9 mouse cellular contexts compared by ENCODE assay signal in the genomic region with DNA sequence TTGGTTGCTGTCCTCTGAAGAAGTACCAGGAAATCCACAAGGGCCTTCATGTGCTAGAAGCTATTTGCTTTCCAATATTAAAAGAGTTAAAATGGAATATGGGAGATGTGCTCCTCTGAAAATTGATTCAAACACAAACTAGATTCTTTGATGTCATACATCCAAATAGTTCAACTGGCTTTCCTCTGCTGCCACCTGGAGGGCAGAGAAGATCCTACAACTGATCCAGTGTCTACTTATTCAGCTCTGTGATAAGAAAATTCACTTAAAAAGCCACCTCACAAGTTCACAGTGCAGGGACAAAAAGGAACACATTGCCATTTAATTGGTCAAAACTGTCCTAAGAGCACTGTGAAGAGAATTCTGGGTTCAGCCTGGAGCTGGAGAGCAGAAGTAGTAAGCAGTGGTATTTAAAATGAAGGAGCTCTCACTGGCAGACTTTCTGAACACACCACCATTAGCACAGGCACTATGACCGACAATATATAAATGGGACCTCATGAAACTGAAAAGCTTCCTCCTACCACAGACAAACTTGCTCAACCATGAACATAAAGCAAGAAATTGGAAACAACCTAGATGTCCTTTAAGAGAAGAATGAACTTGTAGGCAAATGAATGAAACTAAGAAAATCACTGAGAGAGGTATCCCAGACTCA.
DNase-seq lines count a peak whose midpoint lies in the region; ATAC-seq and TF ChIP-seq lines count a peak whose summit lies in the region.
"Had no signal": no experiment of that assay in that cellular context is flagged by ENCODE, and none has a peak within 500 bp of the region (broad histone marks: within the 10 kb centered on the region; RNA-seq: fewer than 3 reads in every experiment).

No protein-coding gene starts in this region.

- TF ChIP-seq POLR2A in heart, adult 2 months (IDR thresholded peaks at IDR 0.05; ENCODE audit: insufficient read depth, low read depth, low read length), result no peak

- H3K36me3 ChIP-seq in heart, adult 2 months (ENCODE audit: control insufficient read depth, insufficient read depth, low read length), result peaks cover 13% of the 10 kb centered on the region
- 0 out of 2 replicates have a peak, but pooled peaks cover 2% of the 10 kb centered on the region for H3K36me3 ChIP-seq in heart, embryonic 11.5 days (ENCODE audit: control insufficient read depth, insufficient read depth, low read length)

- TF ChIP-seq EP300 in heart, adult 2 months (IDR thresholded peaks at IDR 0.05; ENCODE audit: insufficient read depth, low read depth, low read length), result no peak

- ATAC-seq in heart, embryonic 11.5 days (replicated peaks; ENCODE audit: insufficient number of reproducible peaks, low FRiP score, low TSS enrichment), result no peak
- peak; percentile 59; the same call in 1 of the 2 replicates for ATAC-seq in granulocyte monocyte progenitor cell, adult 5-6 weeks (replicated peaks; ENCODE audit: poor library complexity, severe bottlenecking)
- ATAC-seq in megakaryocyte-erythroid progenitor cell, adult 5-6 weeks (replicated peaks; ENCODE audit: low FRiP score, low TSS enrichment, poor library complexity, severe bottlenecking), result peak; percentile 71

- H3K4me1 ChIP-seq in heart, adult 2 months (ENCODE audit: control insufficient read depth, insufficient read depth, low read length), result no peaks in the 10 kb centered on the region; the same call in 1 of the 2 replicates
- peaks cover 4% of the 10 kb centered on the region; the same call in 1 of the 2 replicates for H3K4me1 ChIP-seq in heart, embryonic 11.5 days (ENCODE audit: control insufficient read depth, insufficient read depth, low read length)
- H3K4me1 ChIP-seq: midbrain, embryonic 12.5 days had no signal

- DNase-seq in heart, adult 2 months, result peak; percentile 46 to 78
- peak; percentile 20 for DNase-seq in WW6 (ENCODE audit: low read depth, low spot score)
- DNase-seq in cerebellum, postnatal 36 days, result peak; percentile 87 to 95
- DNase-seq in layer of hippocampus, postnatal 25 days (ENCODE audit: extremely low spot score in 1 of 2, low spot score in 1 of 2), result peak; percentile 56 to 94
- peak; percentile 69 to 87 for DNase-seq in spleen, postnatal 10 days (ENCODE audit: low spot score in 2 of 2)

- intact Hi-C loops in heart, adult 2 months (cut with DNase I), result loop anchor here (1.0 to 5.0 kb wide), 4 partner anchors 103 to 336 kb away; partner anchors contain the start of gene Ppp1r12b

- WGBS in heart, adult 2 months, result 57% methylated on average over 1 of the region's 1 CpGs
- 77% methylated on average over 1 of the region's 1 CpGs for WGBS in heart, embryonic 11.5 days (ENCODE audit: insufficient replicate concordance)

- no peak overlapping the region for H3K4me2 ChIP-seq in heart, embryonic 11.5 days
- H3K4me2 ChIP-seq: midbrain, embryonic 12.5 days had no signal

- H3K27me3 ChIP-seq in heart, adult 2 months (ENCODE audit: control insufficient read depth, insufficient read depth, low read length), result no peaks in the 10 kb centered on the region
- H3K27me3 ChIP-seq in heart, embryonic 11.5 days (ENCODE audit: control insufficient read depth, insufficient read depth, low read length), result no peaks in the 10 kb centered on the region

- H3K9me3 ChIP-seq in heart, embryonic 11.5 days (replicated peaks; ENCODE audit: control insufficient read depth, low read length), result no peaks in the 10 kb centered on the region
- H3K9me3 ChIP-seq: midbrain, embryonic 12.5 days had no signal

- no peaks in the 10 kb centered on the region; the same call in 1 of the 2 replicates for H3K79me2 ChIP-seq in heart, adult 2 months (replicated peaks; ENCODE audit: control insufficient read depth, insufficient read depth, low read length)

- no peak overlapping the region for H3K27ac ChIP-seq in heart, adult 2 months
- H3K27ac ChIP-seq in heart, embryonic 11.5 days (ENCODE audit: low read depth, low read length), result no peak overlapping the region
- H3K27ac ChIP-seq: midbrain, embryonic 12.5 days had no signal

- no peak overlapping the region for H3K4me3 ChIP-seq in heart, adult 2 months
- H3K4me3 ChIP-seq in heart, embryonic 11.5 days (ENCODE audit: low read depth, low read length), result no peak overlapping the region
- H3K4me3 ChIP-seq: midbrain, embryonic 12.5 days had no signal

- TF ChIP-seq CTCF in heart, adult 2 months (IDR thresholded peaks at IDR 0.05), result peak; percentile 98

- H3K9ac ChIP-seq in heart, adult 2 months (ENCODE audit: low read depth, low read length), result no peak overlapping the region
- H3K9ac ChIP-seq in heart, embryonic 11.5 days (ENCODE audit: low read depth, low read length), result no peak overlapping the region
- H3K9ac ChIP-seq: midbrain, embryonic 12.5 days had no signal

Comparison
In these comparisons a context has a peak if more than half of its experiments do, and no peak if none do; other contexts are left out.
1. DNase-seq: peak in every context shown above with its lines; median percentile 91 in cerebellum, postnatal 36 days; 78 in spleen, postnatal 10 days; 75 in layer of hippocampus, postnatal 25 days; 62 in heart, adult 2 months; 20 in WW6.